11 mouse cellular contexts compared by ENCODE assay signal in the genomic region with DNA sequence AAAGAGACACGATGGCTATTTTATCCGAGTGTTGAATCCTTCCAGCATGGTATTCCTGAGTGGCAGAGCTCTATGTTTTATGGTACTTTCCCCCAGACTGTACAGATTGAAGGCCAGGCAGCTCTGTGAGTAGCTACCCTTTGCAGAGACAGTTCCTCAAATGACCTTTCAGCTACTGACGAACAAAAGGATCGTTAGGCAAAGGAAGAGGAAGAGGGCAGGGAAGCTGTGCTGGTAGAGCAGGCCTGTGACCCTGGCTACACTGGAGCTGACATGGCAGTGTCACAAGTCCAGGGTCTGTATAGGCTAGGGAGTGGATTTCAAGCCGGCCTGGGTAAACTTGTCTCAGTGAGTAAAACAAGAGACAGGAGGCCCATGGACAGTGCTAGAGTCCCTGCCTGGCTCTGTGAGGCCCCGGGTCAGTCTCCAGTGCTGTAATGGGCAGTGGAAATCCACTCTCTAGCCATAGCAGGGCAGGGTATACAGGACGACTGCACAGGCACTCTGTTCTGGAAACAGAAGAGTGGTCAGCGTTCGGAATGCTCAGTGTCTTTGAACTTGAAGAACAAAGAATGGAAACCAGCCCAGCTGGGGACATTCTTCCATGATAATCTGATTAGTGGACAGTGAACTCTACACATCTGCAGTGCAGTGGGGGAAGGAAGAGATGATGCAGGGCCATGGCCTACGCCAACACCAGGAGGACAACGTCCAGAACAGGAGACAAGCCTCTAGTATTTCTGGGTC. TPM values are rescaled to one million over a fixed set of nuclear protein-coding genes. Genes with fewer than 3 reads are reported as not detected.
DNase-seq lines count a peak whose midpoint lies in the region; ATAC-seq and TF ChIP-seq lines count a peak whose summit lies in the region.
"Had no signal": no experiment of that assay in that cellular context is flagged by ENCODE, and none has a peak within 500 bp of the region (broad histone marks: within the 10 kb centered on the region; RNA-seq: fewer than 3 reads in every experiment).

No protein-coding gene starts in this region.

- peak overlapping the region; percentile 13; the same call in 1 of the 2 replicates for H3K27ac ChIP-seq in heart, embryonic 12.5 days (ENCODE audit: poor library complexity, severe bottlenecking)
- H3K27ac ChIP-seq in left cerebral cortex, adult 2 months = peak overlapping the region; percentile 47
- 0 out of 2 replicates have a peak overlapping the region, but pooled peaks have one; percentile 14 for H3K27ac ChIP-seq in liver, embryonic 16.5 days (ENCODE audit: low read length)

- no peaks in the 10 kb centered on the region for H3K27me3 ChIP-seq in heart, embryonic 12.5 days (replicated peaks)
- no peaks in the 10 kb centered on the region for H3K27me3 ChIP-seq in liver, embryonic 16.5 days (ENCODE audit: control insufficient read depth, insufficient read depth, low read depth, low read length)

- H3K9me3 ChIP-seq in heart, embryonic 12.5 days (replicated peaks) = no peaks in the 10 kb centered on the region; the same call in 1 of the 2 replicates
- H3K9me3 ChIP-seq in liver, embryonic 16.5 days (replicated peaks; ENCODE audit: control insufficient read depth, low read length) = no peaks in the 10 kb centered on the region

- no peaks in the 10 kb centered on the region for H3K36me3 ChIP-seq in heart, embryonic 12.5 days
- H3K36me3 ChIP-seq in liver, embryonic 16.5 days (ENCODE audit: control insufficient read depth, insufficient read depth) = no peaks in the 10 kb centered on the region

- WGBS in heart, embryonic 12.5 days = 57% methylated on average over 11 of the region's 11 CpGs
- 41% methylated on average over 11 of the region's 11 CpGs for WGBS in liver, embryonic 16.5 days (ENCODE audit: insufficient replicate concordance)

- 0 out of 2 replicates have a peak, but pooled peaks have one; percentile 50 for ATAC-seq in heart, embryonic 12.5 days (ENCODE audit: insufficient number of reproducible peaks, low FRiP score)
- ATAC-seq in liver, embryonic 16.5 days (ENCODE audit: low read depth) = peak; percentile 30; the same call in 1 of the 2 replicates

- DNase-seq in heart, postnatal 36 days = no peak
- no peak for DNase-seq in left cerebral cortex, adult 2 months (ENCODE audit: extremely low spot score in 1 of 2, low spot score in 2 of 2)
- no peak for DNase-seq in left cerebral cortex, adult 8-10 months (ENCODE audit: low spot score in 2 of 2)
- peak; percentile 38 for DNase-seq in brain, adult 2 months (ENCODE audit: low read depth, low spot score)
- DNase-seq in ovary, adult 18-20 months (ENCODE audit: low spot score) = no peak
- DNase-seq in yolk sac, embryonic 10.5 days (ENCODE audit: low spot score) = no peak
- DNase-seq: adrenal gland, postnatal 25 days; cerebellum, adult 9-10 months; lung, adult 2 months had no signal

- TF ChIP-seq CTCF in left cerebral cortex, adult 2 months (IDR thresholded peaks at IDR 0.05) = no peak

- no peak overlapping the region for H3K4me2 ChIP-seq in heart, embryonic 12.5 days
- no peak overlapping the region for H3K4me2 ChIP-seq in liver, embryonic 16.5 days (ENCODE audit: low read depth, low read length)

- intact Hi-C loops in heart, postnatal 36 days (cut with DNase I) = loop anchor here (2.0 kb wide), 1 partner anchor 37 kb away; no protein-coding TSS in a partner anchor
- intact Hi-C loops in left cerebral cortex, adult 2 months (cut with DNase I) = no loop called here

- peaks cover 42% of the 10 kb centered on the region for H3K4me1 ChIP-seq in heart, embryonic 12.5 days (replicated peaks)
- peaks cover 5% of the 10 kb centered on the region; the same call in 1 of the 2 replicates for H3K4me1 ChIP-seq in liver, embryonic 16.5 days (ENCODE audit: control insufficient read depth, low read depth, low read length)

- H3K4me3 ChIP-seq in heart, embryonic 12.5 days = no peak overlapping the region
- H3K4me3 ChIP-seq in left cerebral cortex, adult 2 months = no peak overlapping the region
- H3K4me3 ChIP-seq in liver, embryonic 16.5 days (ENCODE audit: low read depth, low read length) = no peak overlapping the region

- no peak overlapping the region for H3K9ac ChIP-seq in heart, embryonic 12.5 days
- H3K9ac ChIP-seq in liver, embryonic 16.5 days (ENCODE audit: low read depth, low read length) = no peak overlapping the region

RNA-seq across cellular contexts. Expression of gene Xxylt1, which starts 51.3 kb away (rescaled TPM):
- polyA plus RNA-seq in heart, embryonic 12.5 days (2016; fragmentation: Nextera tagmentation; extraction: Ambion mirVana) = 12.9 and 13.7 TPM in 2 replicates
- total RNA-seq in heart, postnatal 36 days (2021) = 10 to 100 TPM; 11.6 to 12.5 TPM
- 10 to 100 TPM; 19.4 to 21.9 TPM for total RNA-seq in left cerebral cortex, adult 2 months (2021)
- 10 to 100 TPM; 22.1 to 26.3 (median 23.2) TPM for total RNA-seq in left cerebral cortex, adult 8-10 months (2022)
- 0.88 and 1.2 TPM in 2 replicates for polyA plus RNA-seq in liver, embryonic 16.5 days (2015; fragmentation: Nextera tagmentation; extraction: Ambion mirVana)
